Mouse (Mus musculus) spleen, adult 2 months (tissue): ENCODE measurements around the gene Grid1.

Experiments
- CTCF ChIP-seq: fragments of 200-500 bp; IDR thresholded peaks from 2 replicates; pipeline ENCODE4 v1.5.1; 2011; ENCODE audit warnings: mild to moderate bottlenecking, inconsistent platforms; ENCODE audit not compliant: insufficient read depth, insufficient read length, insufficient replicate concordance; ENCODE audit errors: extremely low read depth
- POLR2A ChIP-seq: fragments of 200-500 bp; IDR thresholded peaks from 2 replicates; pipeline ENCODE4 v1.6.1; 2011; ENCODE audit warnings: low read depth, low read length, inconsistent platforms

- TF ChIP-seq POLR2A (no peak), CTCF (no peak)
Observed at GRCm38 (mm10) chr14:35074636-35075035, 254.7 kb downstream of the Grid1 start.
